Mouse (Mus musculus): Measurements from ENCODE around the gene Actl10. TPM values are rescaled to one million over a fixed set of nuclear protein-coding genes. Genes with fewer than 3 reads are reported as not detected.

The Actl10 gene
- polyA plus RNA-seq (2012; rRNA removed): not detected in 2 replicates

DNA sequence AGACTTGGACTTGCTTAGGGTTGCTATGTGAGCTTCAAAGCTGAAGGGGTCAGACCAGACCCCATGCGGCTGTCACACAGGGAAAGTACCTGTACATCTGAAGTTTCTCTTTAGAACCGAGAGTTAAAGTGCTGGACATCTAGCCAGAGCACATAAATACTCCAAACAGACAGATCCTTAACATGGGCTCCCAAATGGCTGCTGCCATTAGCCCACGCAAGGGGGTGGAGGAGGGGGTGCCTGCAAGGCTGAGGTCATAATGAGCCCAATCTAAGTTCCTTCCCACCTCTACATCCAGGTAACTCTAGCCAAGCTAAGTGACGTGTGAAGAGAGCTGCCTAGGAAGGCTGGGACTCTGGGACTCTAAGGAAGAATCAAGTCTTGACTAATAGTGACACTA is at the start of gene Actl10:
Gene Actl10, plus strand, starts transcription at position 301 of the 400 bp plus-strand sequence.
- no peak for DNase-seq (ENCODE audit: low spot score)

DNA sequence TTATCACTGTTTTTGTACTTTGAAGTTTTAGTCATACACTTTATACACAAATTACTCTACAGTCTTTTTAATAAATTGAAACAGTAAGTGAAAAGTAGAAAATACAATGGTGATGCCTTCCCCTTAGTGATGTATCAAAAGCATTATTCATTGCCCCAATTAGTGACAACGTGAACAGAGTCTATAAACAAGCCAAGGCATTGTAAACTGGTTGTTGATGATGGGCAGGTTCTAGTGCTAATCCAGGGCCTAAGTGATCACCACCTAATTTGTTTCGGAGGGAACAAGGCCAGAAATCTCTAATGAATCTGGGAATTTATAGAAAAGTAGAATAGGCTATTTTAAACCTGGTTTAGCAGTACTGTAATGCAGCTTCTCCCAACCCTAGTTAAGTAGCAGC is 44.5 kb upstream of the Actl10 start:
- no peak for DNase-seq (ENCODE audit: low spot score)

- no peak for DNase-seq (ENCODE audit: low spot score)
Observed at GRCm38 (mm10) chr2:154507566-154508283, 43.9 kb upstream of the Actl10 start.

DNA sequence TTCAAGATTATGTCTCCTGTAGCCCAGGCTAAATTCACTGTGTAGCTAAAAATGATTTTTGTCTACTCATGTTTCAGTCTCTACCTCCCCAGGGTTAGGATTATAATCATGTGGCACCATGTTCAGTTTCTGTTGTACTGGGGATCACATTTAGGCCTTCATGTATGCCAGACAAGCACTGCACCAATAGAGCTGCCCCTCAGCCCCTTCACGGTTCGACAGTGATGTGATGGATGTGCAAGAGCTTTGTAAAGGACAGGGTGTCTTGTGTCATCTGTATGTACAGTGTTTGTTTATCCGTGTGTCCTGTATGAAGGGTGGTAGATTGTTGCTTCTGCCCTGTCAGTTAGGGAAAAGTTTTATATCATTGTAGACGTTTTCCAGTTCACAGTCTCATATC is 43.1 kb upstream of the Actl10 start:
- DNase-seq (ENCODE audit: low spot score): no peak

GRCm38 (mm10) chr2:154510141-154510540 is 41.4 kb upstream of the Actl10 start:
- no peak for DNase-seq (ENCODE audit: low spot score)

DNA sequence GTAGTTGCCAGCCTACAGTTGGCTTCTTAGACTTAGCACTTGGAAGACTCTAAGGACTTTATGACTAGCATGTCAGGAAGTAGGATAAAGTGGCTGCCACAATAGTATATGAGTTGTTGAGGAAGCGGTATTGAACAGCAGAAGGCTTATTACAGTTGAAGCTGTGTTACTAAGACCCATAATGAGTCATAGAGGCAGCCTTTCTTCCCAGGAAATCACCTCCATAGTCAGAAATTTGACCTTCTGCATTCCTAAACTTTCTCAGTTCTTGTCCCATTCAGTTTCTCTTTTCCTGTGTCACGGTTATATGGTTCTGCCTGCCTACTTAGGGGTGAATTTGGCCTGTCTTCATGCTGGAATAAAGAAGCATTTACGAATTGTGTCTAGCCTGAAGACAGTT is 34.6 kb upstream of the Actl10 start:
- DNase-seq (ENCODE audit: low spot score): no peak

- DNase-seq (ENCODE audit: low spot score): no peak
Observed at GRCm38 (mm10) chr2:154517424-154517823, 34.2 kb upstream of the Actl10 start.

DNA sequence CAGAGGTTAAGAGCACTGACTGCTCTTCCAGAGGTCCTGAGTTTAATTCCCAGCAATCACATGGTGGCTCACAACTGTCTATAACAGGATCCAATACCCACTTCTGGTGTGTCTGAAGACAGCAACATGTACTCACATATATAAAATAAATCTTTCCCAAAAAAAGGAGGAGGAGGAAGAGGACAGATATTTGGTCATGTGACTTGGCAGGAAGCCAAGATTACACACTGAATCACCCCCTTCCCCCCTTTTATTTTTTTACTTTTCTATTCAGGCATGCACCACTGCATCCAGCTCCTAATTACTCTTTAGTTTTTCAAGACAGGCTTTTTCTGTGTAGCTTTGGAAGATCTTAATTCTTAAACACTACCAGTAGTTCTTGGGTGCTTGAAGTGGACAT is 30.1 kb upstream of the Actl10 start:
- no peak for DNase-seq (ENCODE audit: low spot score)

GRCm38 (mm10) chr2:154522334-154522733 is 29.2 kb upstream of the Actl10 start:
- DNase-seq (ENCODE audit: low spot score): no peak

- DNase-seq (ENCODE audit: low spot score): no peak
Observed at GRCm38 (mm10) chr2:154525285-154525684, 26.3 kb upstream of the Actl10 start.

GRCm38 (mm10) chr2:154526531-154526930 is 25.0 kb upstream of the Actl10 start:
- no peak for DNase-seq (ENCODE audit: low spot score)

DNA sequence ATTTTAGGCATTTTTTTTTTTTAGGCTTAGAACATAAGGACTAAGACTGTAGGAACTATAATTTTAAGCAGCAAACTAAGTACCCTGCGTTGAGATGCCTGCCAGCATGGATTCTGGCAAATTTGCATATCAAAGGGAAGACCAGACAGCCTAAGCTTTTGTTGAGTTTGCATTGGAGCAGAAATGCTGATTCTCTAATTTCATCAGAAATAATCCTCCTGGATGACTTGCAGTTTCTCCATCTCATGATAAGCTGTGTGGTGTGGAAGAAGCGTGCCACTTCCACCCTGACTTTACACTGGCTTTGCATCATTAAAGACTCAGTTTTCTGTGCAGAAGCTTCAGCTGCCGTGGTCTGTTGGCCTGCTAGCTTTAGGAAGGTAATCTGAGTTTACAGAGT is 18.7 kb upstream of the Actl10 start:
- no peak for DNase-seq (ENCODE audit: low spot score)

GRCm38 (mm10) chr2:154534704-154535270 is 16.8 kb upstream of the Actl10 start:
- DNase-seq (ENCODE audit: low spot score): no peak

- no peak for DNase-seq (ENCODE audit: low spot score)
Observed at GRCm38 (mm10) chr2:154538310-154538709, 13.3 kb upstream of the Actl10 start.

GRCm38 (mm10) chr2:154538710-154539109 is 12.9 kb upstream of the Actl10 start:
- DNase-seq (ENCODE audit: low spot score): no peak

DNA sequence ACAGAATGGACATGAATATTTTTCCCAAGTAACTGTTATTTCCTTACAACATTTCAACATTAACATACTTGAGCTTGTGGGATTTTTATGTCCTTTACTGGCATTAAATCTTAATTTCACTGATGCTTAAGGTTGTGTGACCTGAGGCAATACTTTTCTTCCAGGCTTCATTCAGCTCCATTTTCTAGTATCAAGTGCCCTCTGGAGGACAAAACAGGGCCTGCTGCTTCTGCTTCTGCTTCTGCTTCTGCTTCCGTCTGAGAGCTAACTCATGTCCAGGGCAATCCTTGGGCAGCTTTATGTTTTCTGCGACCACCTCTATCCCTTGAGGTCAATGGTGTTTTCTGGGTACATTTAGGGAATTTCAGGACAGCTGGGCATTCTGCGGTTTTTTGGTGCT is 11.9 kb upstream of the Actl10 start:
- DNase-seq (ENCODE audit: low spot score): no peak

- no peak for DNase-seq (ENCODE audit: low spot score)
Observed at GRCm38 (mm10) chr2:154541630-154542029, 9.9 kb upstream of the Actl10 start.

- DNase-seq (ENCODE audit: low spot score): no peak
Observed at GRCm38 (mm10) chr2:154543567-154544347, 7.8 kb upstream of the Actl10 start.

GRCm38 (mm10) chr2:154546711-154547110 is 4.9 kb upstream of the Actl10 start, which contains the start of gene 1700003F12Rik:
Gene 1700003F12Rik (plus strand): TSS chr2:154547085.
- DNase-seq (ENCODE audit: low spot score): no peak

DNA sequence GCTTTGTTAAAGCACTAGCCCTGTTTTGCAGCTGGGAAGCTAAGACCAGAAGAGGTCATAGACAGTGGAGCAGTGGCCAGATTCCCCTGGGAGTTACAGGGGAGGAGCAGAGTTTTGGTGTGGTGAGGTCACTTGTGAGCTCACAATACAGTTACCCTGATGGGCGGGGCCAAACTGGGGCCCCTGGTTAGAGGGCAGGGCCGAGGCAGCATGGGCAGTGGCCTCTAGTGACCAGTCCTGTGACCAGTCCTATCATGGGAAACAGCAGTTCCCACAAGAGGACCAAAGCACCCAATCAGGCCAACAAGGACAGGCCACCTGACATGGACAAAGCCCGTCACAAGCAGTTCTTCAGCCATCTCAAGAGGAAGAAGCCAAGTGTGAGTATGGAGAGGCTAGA is 2.9 kb upstream of the Actl10 start:
- no peak for DNase-seq (ENCODE audit: low spot score)

GRCm38 (mm10) chr2:154549127-154549885 is 2.3 kb upstream of the Actl10 start:
- DNase-seq (ENCODE audit: low spot score): no peak

DNA sequence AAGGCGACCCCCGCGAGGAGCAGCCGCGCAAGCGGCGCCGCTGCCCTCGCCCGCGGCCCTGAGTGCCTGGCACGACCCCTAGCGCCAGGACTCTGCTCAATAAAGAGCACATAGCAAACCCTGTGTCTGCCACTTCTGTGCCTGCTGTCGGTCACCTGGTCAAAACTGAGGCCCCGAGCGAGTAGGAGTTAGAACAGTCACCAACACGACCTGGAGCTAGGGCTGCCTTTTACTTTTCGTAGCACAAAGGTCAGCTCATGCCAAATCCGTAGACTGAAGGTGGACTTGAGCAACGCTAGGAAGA is 1.7 kb upstream of the Actl10 start:
- DNase-seq (ENCODE audit: low spot score): no peak
